Mouse (Mus musculus) frontal cortex, postnatal 36 days (tissue): ENCODE results near the gene Rgs13.
A peak's percentile ranks its signal among the peaks of the same experiment; 100 is the strongest.

Experiments
- DNase-seq, 2 experiments: peaks; one replicate each; pipeline ENCODE4 v3.0.0; 2022; ENCODE audit warnings: low spot score in 2 of 2

Gene Rgs13

GRCm38 (mm10) chr1:144177166-144177565, at the start of gene Rgs13:
Gene Rgs13 (minus strand): TSS chr1:144177372.
- no peak for DNase-seq

GRCm38 (mm10) chr1:144215230-144215629, 38.1 kb upstream of the Rgs13 start:
- no peak for DNase-seq

- DNase-seq, result no peak
Measured at GRCm38 (mm10) chr1:144210912-144211311, 33.7 kb upstream of the Rgs13 start.

- DNase-seq, result no peak
Measured at GRCm38 (mm10) chr1:144206281-144207061, 29.3 kb upstream of the Rgs13 start.

- DNase-seq, result no peak
Measured at GRCm38 (mm10) chr1:144204766-144205165, 27.6 kb upstream of the Rgs13 start.

GRCm38 (mm10) chr1:144202939-144203338, 25.8 kb upstream of the Rgs13 start:
- no peak for DNase-seq

- no peak for DNase-seq
Measured at GRCm38 (mm10) chr1:144200496-144200895, 23.3 kb upstream of the Rgs13 start.

- no peak for DNase-seq
Measured at GRCm38 (mm10) chr1:144199538-144199937, 22.4 kb upstream of the Rgs13 start.

- peak; percentile 13 to 59 for DNase-seq
Measured at GRCm38 (mm10) chr1:144197684-144198083, 20.5 kb upstream of the Rgs13 start.

- no peak for DNase-seq
Measured at GRCm38 (mm10) chr1:144186655-144187396, 9.7 kb upstream of the Rgs13 start.

- no peak for DNase-seq
Measured at GRCm38 (mm10) chr1:144184955-144185715, 8.0 kb upstream of the Rgs13 start.

- DNase-seq, result no peak
Measured at GRCm38 (mm10) chr1:144183622-144184021, 6.5 kb upstream of the Rgs13 start.

GRCm38 (mm10) chr1:144179559-144179958, 2.4 kb upstream of the Rgs13 start:
- no peak for DNase-seq

GRCm38 (mm10) chr1:144178281-144178957, 1.2 kb upstream of the Rgs13 start:
- DNase-seq, result no peak

GRCm38 (mm10) chr1:144177620-144178019, 448 bp upstream of the Rgs13 start:
- no peak for DNase-seq

GRCm38 (mm10) chr1:144174760-144175159, 2.4 kb downstream of the Rgs13 start:
- DNase-seq, result no peak

- no peak for DNase-seq
Measured at GRCm38 (mm10) chr1:144173568-144174036, 3.6 kb downstream of the Rgs13 start.

- DNase-seq, result no peak
Measured at GRCm38 (mm10) chr1:144168921-144169320, 8.3 kb downstream of the Rgs13 start.

- DNase-seq, result no peak
Measured at GRCm38 (mm10) chr1:144167761-144168160, 9.4 kb downstream of the Rgs13 start.

GRCm38 (mm10) chr1:144166897-144167296, 10.3 kb downstream of the Rgs13 start:
- no peak for DNase-seq

- DNase-seq, result no peak
Measured at GRCm38 (mm10) chr1:144166275-144166674, 10.9 kb downstream of the Rgs13 start.

- no peak for DNase-seq
Measured at GRCm38 (mm10) chr1:144152526-144152925, 24.6 kb downstream of the Rgs13 start.
